Mouse (Mus musculus) stomach, postnatal 0 days (tissue): ENCODE measurements at regions not wholly inside any gene's neighbourhood (a gene's known extent, or its start where the extent isn't known, plus 50 kb on each side); places are given as distances from the start of the nearest gene placed in this dataset.

ENCODE experiments used
- CTCF ChIP-seq: IDR thresholded peaks from 2 replicates; pipeline ENCODE4 v1.5.1; 2016; ENCODE audit warnings: antibody characterized with exemption, low read depth, mild to moderate bottlenecking, moderate library complexity
- EP300 ChIP-seq: optimal IDR thresholded peaks from 2 replicates; pipeline ENCODE3; 2016; ENCODE audit warnings: antibody characterized with exemption

DNA sequence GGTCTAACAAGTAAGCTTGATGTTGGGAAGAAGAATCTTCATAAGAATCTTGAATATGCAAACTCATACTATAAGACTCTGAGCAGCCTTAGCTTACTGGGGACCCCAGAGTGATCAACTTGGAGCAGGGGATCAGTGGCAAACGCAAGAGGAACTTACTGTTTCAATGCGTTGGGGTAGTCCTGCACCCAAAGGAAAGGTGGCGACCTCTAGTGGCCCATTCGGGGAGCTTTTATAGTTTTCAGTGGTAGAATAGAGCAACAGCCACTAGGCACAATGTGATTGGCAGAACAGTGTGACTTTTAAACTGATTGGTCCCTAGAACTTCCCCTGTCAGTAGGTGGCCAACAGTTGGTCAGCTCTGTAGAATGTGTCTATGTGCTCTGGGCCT, 823.3 kb upstream of the Lrrc4c start:
- TF ChIP-seq CTCF, result peak; percentile 48
- TF ChIP-seq EP300, result no peak
